Mouse (Mus musculus) CD4-positive helper T cell, adult 2 months (primary cell): ENCODE data around the gene Aldoart1.

Source experiments
- DNase-seq: peaks from one replicate; pipeline ENCODE4 v3.0.0-alpha.2; 2012; ENCODE audit warnings: low read depth, missing footprints, low spot score

Gene Aldoart1

GRCm38 (mm10) chr4:72852534-72852933 is at the start of gene Aldoart1:
Gene Aldoart1, minus strand, starts transcription at chr4:72852634.
- no peak for DNase-seq

- no peak for DNase-seq
Measured at GRCm38 (mm10) chr4:72901566-72901965, 49.1 kb upstream of the Aldoart1 start.

- DNase-seq = no peak
Measured at GRCm38 (mm10) chr4:72865371-72866075, 13.1 kb upstream of the Aldoart1 start.

- DNase-seq = no peak
Measured at GRCm38 (mm10) chr4:72844276-72844675, 8.2 kb downstream of the Aldoart1 start.

DNA sequence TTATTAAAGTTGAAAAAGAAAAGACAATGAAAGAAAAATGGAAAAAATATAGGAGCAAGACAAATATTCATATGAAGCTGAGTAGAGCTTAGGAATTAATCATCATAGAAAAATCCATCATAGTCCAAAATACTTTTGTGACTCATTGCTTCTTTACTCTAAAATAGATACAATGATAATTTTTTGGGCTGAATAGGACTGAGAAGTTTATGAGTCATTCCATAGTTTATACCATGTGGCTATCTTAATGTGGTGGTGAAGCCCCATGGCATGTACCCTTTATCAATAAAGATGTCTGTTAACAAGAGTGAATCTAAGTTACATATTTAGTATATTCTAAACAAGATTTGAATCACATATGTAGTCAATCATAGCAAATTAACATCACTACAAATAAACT is 9.4 kb downstream of the Aldoart1 start:
- no peak for DNase-seq

- DNase-seq = no peak
Measured at GRCm38 (mm10) chr4:72836430-72836829, 16.0 kb downstream of the Aldoart1 start.

- no peak for DNase-seq
Measured at GRCm38 (mm10) chr4:72835400-72835799, 17.0 kb downstream of the Aldoart1 start.

- DNase-seq = no peak
Measured at GRCm38 (mm10) chr4:72800816-72801215, 51.6 kb downstream of the Aldoart1 start.
